Mouse (Mus musculus): ENCODE measurements at regions not wholly inside any gene's neighbourhood (a gene's known extent, or its start where the extent isn't known, plus 50 kb on each side); places are given as distances from the start of the nearest gene placed in this dataset.
A peak's percentile ranks its signal among the peaks of the same experiment; 100 is the strongest.

- Histone ChIP-seq H3K9ac (replicated peaks) (no peak overlapping the region), H3K4me1 (no peaks in the 10 kb centered on the region), H3K27me3 (replicated peaks) (no peaks in the 10 kb centered on the region), H3K4me3 (replicated peaks) (no peak overlapping the region), H3K4me2 (no peak overlapping the region), H3K36me3 (no peaks in the 10 kb centered on the region), H3K27ac (replicated peaks) (no peak overlapping the region), H3K9me3 (replicated peaks) (no peaks in the 10 kb centered on the region)
- no peak for ATAC-seq (ENCODE audit: low FRiP score)
- WGBS = 84% methylated on average over 3 of the region's 3 CpGs
These were observed 64.4 kb downstream of the Gm43517 start for GRCm38 (mm10) chr12:49449396-49449795.

DNA sequence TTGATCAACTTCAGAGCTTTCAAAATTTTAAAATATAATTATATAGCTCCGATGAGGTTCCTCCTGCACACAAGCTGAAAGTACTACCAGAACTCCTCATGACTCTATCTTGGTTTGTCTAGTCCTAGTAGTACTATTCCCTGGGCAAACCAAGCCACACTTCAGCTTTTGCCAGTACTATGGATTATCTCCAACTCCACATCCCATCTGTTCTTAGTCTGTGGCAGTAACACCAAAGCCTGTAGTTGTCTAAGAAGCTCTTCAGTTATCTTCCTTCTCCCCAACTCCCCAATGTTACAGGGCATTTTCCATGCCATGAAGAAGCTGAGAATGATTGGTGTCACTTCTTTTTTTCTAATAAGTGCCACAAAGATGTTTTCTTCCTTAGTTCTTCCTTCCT lies 83.1 kb downstream of the Gm43517 start:
- ATAC-seq (ENCODE audit: low FRiP score) = no peak
- H3K9me3 ChIP-seq (replicated peaks) = no peaks in the 10 kb centered on the region
- no peak overlapping the region for H3K4me2 ChIP-seq
- no peak overlapping the region for H3K4me3 ChIP-seq (replicated peaks)
- H3K27ac ChIP-seq (replicated peaks) = no peak overlapping the region
- H3K9ac ChIP-seq (replicated peaks) = no peak overlapping the region
- no peaks in the 10 kb centered on the region for H3K27me3 ChIP-seq (replicated peaks)
- no peaks in the 10 kb centered on the region for H3K36me3 ChIP-seq
- no peaks in the 10 kb centered on the region for H3K4me1 ChIP-seq
- WGBS = 94% methylated on average over 1 of the region's 1 CpGs

- Histone ChIP-seq H3K4me2 (no peak overlapping the region), H3K4me3 (replicated peaks) (no peak overlapping the region), H3K9me3 (replicated peaks) (no peaks in the 10 kb centered on the region), H3K4me1 (no peaks in the 10 kb centered on the region), H3K27me3 (replicated peaks) (no peaks in the 10 kb centered on the region), H3K9ac (replicated peaks) (no peak overlapping the region), H3K27ac (replicated peaks) (no peak overlapping the region), H3K36me3 (no peaks in the 10 kb centered on the region)
- ATAC-seq (ENCODE audit: low FRiP score) = no peak
- 76% methylated on average over 3 of the region's 3 CpGs for WGBS
These were observed 88.4 kb downstream of the Gm43517 start for GRCm38 (mm10) chr12:49473371-49473770.

DNA sequence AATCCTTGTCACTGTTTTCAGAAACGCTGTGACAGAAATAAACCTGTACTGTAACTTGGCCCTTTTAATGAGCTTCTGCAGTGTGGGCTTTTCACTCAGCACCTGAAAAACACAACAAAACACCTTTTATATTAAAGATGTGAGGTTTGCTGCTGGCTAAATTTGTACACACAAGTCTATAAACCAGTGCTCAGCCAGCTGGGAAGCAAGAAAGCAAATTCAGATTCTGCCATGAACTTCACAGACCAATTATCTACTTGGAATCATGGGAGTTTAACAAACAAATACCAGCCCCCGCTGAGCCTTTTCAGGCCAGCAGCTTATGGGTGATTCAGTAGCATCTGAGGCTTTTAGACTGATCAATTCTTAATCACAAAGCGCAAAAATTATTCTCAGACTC lies 95.7 kb downstream of the Gm43517 start:
- no peak for ATAC-seq (ENCODE audit: low FRiP score)
- H3K4me3 ChIP-seq (replicated peaks) = no peak overlapping the region
- H3K4me2 ChIP-seq = no peak overlapping the region
- no peak overlapping the region for H3K27ac ChIP-seq (replicated peaks)
- no peaks in the 10 kb centered on the region for H3K27me3 ChIP-seq (replicated peaks)
- H3K36me3 ChIP-seq = no peaks in the 10 kb centered on the region
- WGBS = 39% methylated on average over 3 of the region's 3 CpGs
- H3K4me1 ChIP-seq = no peaks in the 10 kb centered on the region
- no peak overlapping the region for H3K9ac ChIP-seq (replicated peaks)
- no peaks in the 10 kb centered on the region for H3K9me3 ChIP-seq (replicated peaks)

- Histone ChIP-seq H3K36me3 (no peaks in the 10 kb centered on the region), H3K9ac (replicated peaks) (no peak overlapping the region), H3K4me3 (replicated peaks) (no peak overlapping the region), H3K9me3 (replicated peaks) (no peaks in the 10 kb centered on the region), H3K4me1 (no peaks in the 10 kb centered on the region), H3K4me2 (0 out of 2 replicates have a peak overlapping the region, but pooled peaks have one; percentile 9), H3K27me3 (replicated peaks) (no peaks in the 10 kb centered on the region), H3K27ac (replicated peaks) (no peak overlapping the region)
- 60% methylated on average over 8 of the region's 8 CpGs for WGBS
- no peak for ATAC-seq (ENCODE audit: low FRiP score)
These were observed 96.2 kb downstream of the Gm43517 start for GRCm38 (mm10) chr12:49481151-49481550.

GRCm38 (mm10) chr12:49482367-49482766 lies 97.4 kb downstream of the Gm43517 start:
- Histone ChIP-seq H3K36me3 (no peaks in the 10 kb centered on the region), H3K9me3 (replicated peaks) (no peaks in the 10 kb centered on the region), H3K27me3 (replicated peaks) (no peaks in the 10 kb centered on the region), H3K27ac (replicated peaks) (no peak overlapping the region), H3K4me2 (no peak overlapping the region), H3K4me1 (no peaks in the 10 kb centered on the region), H3K4me3 (replicated peaks) (no peak overlapping the region), H3K9ac (replicated peaks) (no peak overlapping the region)
- ATAC-seq (ENCODE audit: low FRiP score) = no peak
- WGBS = 84% methylated on average over 4 of the region's 4 CpGs

DNA sequence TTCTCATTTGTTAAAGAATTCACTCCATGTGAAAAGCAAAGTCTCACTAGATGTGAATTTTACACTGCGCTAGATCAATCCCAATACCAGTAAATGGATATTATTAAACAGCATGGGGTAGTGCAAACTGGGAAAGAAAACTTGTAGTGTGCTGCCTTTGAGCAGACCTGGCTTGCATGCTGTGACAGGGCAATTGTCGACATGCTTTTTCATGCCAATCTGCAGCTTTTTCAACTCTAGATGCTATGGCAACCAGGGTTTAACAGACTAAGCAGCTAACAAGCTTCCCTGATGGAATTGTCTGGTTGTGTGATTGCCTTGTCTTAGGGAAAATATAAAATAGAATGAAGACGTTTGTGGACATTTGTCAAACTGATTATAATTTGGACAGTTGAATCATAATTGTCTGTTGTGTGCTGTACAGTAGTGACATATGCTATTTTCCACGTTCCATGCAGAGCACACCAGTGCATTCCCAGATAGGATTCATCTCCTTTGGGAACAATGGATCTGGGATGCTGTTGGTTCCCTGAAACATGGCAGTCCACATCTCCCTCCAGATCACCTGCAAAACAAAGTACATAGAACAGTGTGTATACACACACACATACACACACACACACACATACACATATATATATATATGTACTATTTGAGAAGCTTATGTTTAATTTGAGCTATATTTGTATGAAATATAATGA lies 99.2 kb downstream of the Gm43517 start:
- Histone ChIP-seq H3K27me3 (replicated peaks) (no peaks in the 10 kb centered on the region), H3K27ac (replicated peaks) (no peak overlapping the region), H3K4me2 (no peak overlapping the region), H3K9ac (replicated peaks) (no peak overlapping the region), H3K36me3 (no peaks in the 10 kb centered on the region), H3K4me1 (no peaks in the 10 kb centered on the region), H3K4me3 (replicated peaks) (no peak overlapping the region), H3K9me3 (replicated peaks) (no peaks in the 10 kb centered on the region)
- ATAC-seq (ENCODE audit: low FRiP score) = no peak
- WGBS = 31% methylated on average over 4 of the region's 4 CpGs

DNA sequence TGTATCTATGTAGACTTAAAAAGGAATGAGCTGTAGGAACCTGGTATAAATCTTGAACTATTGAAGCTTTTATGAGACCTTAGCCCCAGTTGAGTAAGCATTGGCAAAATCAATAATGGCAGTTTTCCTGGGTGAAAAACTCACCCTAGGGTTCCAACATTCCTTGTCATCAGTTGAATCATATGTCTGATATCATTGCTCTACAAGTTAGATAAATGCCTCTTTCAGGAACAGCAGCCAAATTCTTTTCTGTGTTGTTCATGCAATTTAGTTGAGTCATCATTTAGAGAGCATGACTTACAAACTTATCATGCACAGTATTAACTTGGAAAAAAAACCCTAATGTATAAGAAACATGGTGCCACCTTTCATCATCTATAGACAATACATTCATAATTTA lies 128.2 kb downstream of the Gm43517 start:
- no peaks in the 10 kb centered on the region for H3K4me1 ChIP-seq
- no peak overlapping the region for H3K27ac ChIP-seq (replicated peaks)
- no peak overlapping the region for H3K4me3 ChIP-seq (replicated peaks)
- no peaks in the 10 kb centered on the region for H3K9me3 ChIP-seq (replicated peaks)
- no peak overlapping the region for H3K4me2 ChIP-seq
- no peaks in the 10 kb centered on the region for H3K27me3 ChIP-seq (replicated peaks)
- H3K36me3 ChIP-seq = no peaks in the 10 kb centered on the region
- H3K9ac ChIP-seq (replicated peaks) = no peak overlapping the region
- no peak for ATAC-seq (ENCODE audit: low FRiP score)

DNA sequence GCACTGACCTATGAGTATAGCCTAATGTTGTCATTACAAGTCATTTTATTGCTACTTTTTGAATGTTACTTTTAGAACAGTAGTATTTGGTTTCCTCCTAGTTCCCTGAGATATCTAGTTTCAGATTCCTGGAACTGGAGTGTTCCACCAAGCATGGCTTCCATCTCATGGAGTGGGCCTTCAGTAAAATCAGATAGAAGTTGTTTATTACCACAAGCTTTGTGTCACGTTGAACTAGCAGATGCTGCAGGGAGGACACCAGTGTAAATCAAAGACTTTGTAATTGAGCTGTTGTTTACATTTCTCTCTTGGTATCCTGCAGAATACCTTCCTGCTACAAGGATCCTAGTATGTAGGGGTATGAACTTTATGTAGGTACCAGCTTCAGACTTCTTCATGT lies 129.6 kb downstream of the Gm43517 start:
- 66% methylated on average over 1 of the region's 1 CpGs for WGBS
- no peaks in the 10 kb centered on the region for H3K27me3 ChIP-seq (replicated peaks)
- H3K36me3 ChIP-seq = no peaks in the 10 kb centered on the region
- H3K4me3 ChIP-seq (replicated peaks) = no peak overlapping the region
- no peak overlapping the region for H3K4me2 ChIP-seq
- no peak for ATAC-seq (ENCODE audit: low FRiP score)
- no peaks in the 10 kb centered on the region for H3K9me3 ChIP-seq (replicated peaks)
- H3K27ac ChIP-seq (replicated peaks) = no peak overlapping the region
- no peak overlapping the region for H3K9ac ChIP-seq (replicated peaks)
- H3K4me1 ChIP-seq = no peaks in the 10 kb centered on the region
